Mouse (Mus musculus) T-helper 1 cell (primary cell): ENCODE measurements around the gene Tagln2.

Source experiments
- in situ Hi-C: fragments of 300-600 bp; cut with MboI, MseI; formaldehyde crosslinking; loops from one replicate; pipeline ENCODE4 v1.15.1; 2025; ENCODE audit warnings: high pct_unique_total_duplicates

Tagln2 gene

DNA sequence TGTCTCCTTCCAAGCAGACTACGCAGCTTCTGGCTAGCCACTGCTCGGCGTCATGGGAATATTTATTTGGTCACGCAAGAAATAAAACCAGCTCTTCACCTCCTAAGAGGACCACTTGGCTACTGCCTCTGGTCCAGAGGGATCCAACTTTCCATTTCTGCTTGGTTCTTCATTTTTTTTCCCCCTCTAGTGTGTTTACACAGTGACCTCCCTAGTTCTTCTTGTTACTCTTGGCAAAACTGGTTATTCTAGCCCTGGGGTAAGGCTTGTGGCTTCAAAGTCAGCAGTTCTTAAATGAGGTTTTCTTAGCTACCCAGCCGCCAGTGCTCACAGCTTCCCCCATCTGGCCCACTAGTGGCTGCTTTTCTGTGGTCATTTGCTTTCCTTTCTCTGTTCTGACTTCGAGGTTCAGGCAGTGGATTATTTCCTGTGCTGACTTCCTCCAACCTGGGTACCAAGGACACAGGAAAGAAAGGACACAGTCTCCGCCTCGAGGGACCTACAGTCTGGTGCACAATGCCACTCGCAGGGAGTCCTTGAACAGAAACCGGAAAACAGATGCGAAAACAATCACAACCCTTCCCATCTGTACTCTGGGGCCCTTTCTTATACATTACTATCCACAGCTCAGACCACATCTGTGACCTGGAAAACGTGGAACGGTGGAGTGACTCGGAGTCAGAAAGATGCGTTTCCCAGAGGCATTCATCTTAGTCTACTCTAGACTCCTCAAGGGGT is 25.3 kb downstream of the Tagln2 start:
- in situ Hi-C loops = loop anchor here (5.0 kb wide), 1 partner anchor 107 kb away; the partner anchor contains the start of gene Dusp23

DNA sequence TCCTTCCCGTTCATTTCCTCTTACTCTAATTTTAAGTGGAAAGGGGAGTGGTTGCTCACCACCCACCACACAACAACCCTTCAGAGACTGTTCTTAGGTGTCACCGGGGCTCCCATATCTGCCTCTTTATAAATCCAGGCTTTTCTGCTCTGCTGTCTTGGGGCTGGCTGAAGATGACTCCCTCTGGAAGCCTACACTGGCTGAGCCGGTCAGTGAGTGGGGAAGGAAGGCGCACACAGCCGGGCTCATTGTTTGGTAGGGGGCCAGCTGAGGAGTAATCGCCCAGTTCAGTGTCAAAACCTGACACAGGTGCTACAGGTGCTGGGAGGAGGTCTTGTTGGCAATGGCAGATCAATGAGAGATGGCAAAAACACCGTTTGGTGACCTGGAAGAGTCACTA is 26.1 kb downstream of the Tagln2 start:
- in situ Hi-C loops = loop anchor here (5.0 kb wide), 1 partner anchor 106 kb away; the partner anchor contains the start of gene Dusp23

- in situ Hi-C loops = loop anchor here (5.0 kb wide), 1 partner anchor 106 kb away; the partner anchor contains the start of gene Dusp23
Observed at GRCm38 (mm10) chr1:172526380-172527081, 26.7 kb downstream of the Tagln2 start.

GRCm38 (mm10) chr1:172527431-172527830 is 27.6 kb downstream of the Tagln2 start:
- in situ Hi-C loops = loop anchor here (5.0 kb wide), 1 partner anchor 105 kb away; the partner anchor contains the start of gene Dusp23

- in situ Hi-C loops = loop anchor here (5.0 kb wide), 1 partner anchor 104 kb away; the partner anchor contains the start of gene Dusp23
Observed at GRCm38 (mm10) chr1:172528701-172529100, 28.9 kb downstream of the Tagln2 start.

GRCm38 (mm10) chr1:172530544-172531220 is 30.8 kb downstream of the Tagln2 start:
- in situ Hi-C loops = no loop called here

DNA sequence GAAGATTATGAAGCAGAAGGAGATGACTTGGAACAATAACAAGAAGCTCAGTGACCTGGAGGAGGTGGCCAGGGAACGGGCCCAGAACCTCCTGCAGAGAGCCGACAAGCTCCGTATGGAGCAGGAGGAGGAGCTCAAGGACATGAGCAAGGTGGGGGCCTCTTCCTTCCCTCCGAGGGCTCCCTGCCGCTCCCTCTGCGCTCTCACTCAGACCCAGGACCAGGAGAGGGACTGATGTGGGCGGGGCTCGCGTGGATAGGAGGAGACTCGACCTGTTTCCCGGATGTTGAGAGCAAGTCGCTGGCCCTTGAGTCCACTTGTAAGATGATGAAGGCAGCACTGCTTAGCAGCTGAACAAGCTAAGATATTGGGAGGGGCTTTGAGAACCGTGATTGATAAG is 32.7 kb downstream of the Tagln2 start:
- in situ Hi-C loops = no loop called here

DNA sequence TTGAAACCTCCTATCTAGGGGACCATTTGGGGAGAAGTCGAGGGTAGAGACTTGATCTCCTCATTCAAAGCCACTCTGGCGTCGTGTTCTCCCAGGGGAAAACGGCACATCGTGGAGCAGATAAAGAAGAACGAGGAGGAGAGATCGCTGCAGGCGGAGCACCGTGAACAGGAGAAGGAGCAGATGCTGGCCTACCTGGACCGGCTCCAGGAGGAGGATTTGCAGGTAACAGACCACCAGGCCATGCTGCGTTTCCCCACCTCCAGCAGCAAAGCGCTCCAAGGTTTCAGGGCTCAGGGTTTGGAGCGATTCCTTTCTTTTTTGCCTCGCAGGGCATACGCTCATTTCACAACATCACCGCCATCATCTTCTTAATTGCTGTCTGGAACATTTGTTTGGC is 35.3 kb downstream of the Tagln2 start:
- in situ Hi-C loops = no loop called here

- in situ Hi-C loops = no loop called here
Observed at GRCm38 (mm10) chr1:172539827-172540226, 40.0 kb downstream of the Tagln2 start.

- in situ Hi-C loops = no loop called here
Observed at GRCm38 (mm10) chr1:172540283-172540820, 40.5 kb downstream of the Tagln2 start.

GRCm38 (mm10) chr1:172546062-172546461 is 46.2 kb downstream of the Tagln2 start:
- in situ Hi-C loops = no loop called here

- in situ Hi-C loops = no loop called here
Observed at GRCm38 (mm10) chr1:172548501-172548900, 48.7 kb downstream of the Tagln2 start.

DNA sequence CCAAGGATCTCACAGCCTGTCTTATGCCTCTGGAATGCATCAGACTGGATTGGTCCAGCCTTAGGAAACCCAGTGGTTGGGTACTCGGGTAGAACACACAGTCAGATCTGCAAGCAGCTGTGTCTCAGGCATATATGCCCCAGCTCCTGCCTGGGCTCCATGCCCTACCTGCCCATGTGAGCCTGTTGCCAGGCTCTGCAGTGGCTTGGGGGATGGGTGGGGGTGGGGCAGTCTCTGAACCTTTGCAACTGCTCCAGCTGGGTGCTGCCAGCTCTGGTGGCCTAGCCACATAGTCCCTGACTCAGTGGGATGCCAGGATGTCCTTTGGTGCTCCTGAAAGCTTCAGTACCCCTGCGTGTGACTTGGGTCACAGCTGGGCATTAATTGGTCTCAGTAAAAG is 49.5 kb downstream of the Tagln2 start:
- in situ Hi-C loops = no loop called here

- in situ Hi-C loops = loop anchor here (25.0 kb wide), 1 partner anchor 1912 kb away; the partner anchor contains the start of gene Olfml2b
Observed at GRCm38 (mm10) chr1:172549717-172550116, 49.9 kb downstream of the Tagln2 start.

GRCm38 (mm10) chr1:172550551-172550951 is 50.7 kb downstream of the Tagln2 start:
- in situ Hi-C loops = loop anchor here (25.0 kb wide), 1 partner anchor 1913 kb away; the partner anchor contains the start of gene Olfml2b

GRCm38 (mm10) chr1:172551009-172551408 is 51.2 kb downstream of the Tagln2 start:
- in situ Hi-C loops = loop anchor here (25.0 kb wide), 1 partner anchor 1914 kb away; the partner anchor contains the start of gene Olfml2b

DNA sequence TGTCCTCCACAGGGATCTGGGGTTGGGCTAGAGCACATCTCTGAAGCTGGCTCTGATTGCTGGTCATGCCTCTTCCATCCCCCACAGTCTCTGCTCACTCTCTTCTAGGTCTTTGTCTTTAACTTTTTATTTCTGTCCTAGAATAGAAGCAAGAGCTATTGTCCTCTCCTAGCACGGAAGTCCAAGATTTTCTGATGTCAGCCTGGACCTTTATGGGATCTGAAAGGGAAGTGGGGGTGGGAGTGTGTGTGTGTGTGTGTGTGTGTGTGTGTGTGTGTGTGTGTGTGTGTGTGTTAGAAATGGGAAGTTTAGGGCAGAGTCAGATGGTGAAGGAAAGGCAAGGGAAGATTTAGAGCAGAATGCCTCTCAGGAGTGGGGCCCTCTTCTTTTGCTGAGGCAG is 52.8 kb downstream of the Tagln2 start:
- in situ Hi-C loops = loop anchor here (25.0 kb wide), 1 partner anchor 1915 kb away; the partner anchor contains the start of gene Olfml2b

- in situ Hi-C loops = loop anchor here (25.0 kb wide), 1 partner anchor 1918 kb away; the partner anchor contains the start of gene Olfml2b
Observed at GRCm38 (mm10) chr1:172555638-172556037, 55.8 kb downstream of the Tagln2 start, which contains the start of gene Vsig8. Gene Vsig8, plus strand, starts transcription at chr1:172555938.
